Mouse (Mus musculus): Measurements from ENCODE around the gene Gm17349.

DNA sequence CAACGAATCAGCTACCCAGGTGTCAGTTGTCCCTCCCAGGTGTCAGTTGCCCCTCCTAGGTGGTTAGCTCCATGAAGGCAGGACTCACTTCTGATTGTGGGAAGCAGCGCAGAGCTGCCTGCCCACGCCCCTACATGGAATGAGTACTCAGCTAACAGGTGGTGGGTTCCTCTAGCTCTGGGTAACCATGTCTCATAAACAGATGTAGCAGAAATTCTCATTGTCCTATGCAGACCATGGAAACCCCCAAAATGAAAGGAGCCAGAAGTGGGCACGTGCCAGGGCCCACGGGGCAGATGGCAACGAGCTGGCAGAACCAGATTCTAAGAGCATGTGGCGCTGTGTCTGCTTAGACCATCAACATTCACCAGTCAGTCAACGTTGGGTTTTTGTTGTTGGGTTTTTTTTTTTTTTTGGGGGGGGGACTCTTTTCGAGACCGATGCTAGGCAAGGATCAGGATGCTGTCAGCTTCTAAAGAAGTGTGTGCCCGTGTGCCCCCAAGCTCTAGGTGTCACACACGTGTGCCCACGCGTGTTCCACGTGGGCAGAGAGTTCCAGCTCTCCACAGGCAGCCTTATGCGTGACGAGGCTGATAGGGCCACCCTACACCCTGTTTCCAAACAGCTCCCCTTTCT is 41.2 kb downstream of the Gm17349 start:
- TF ChIP-seq ZC3H11A (IDR thresholded peaks at IDR 0.05; ENCODE audit: borderline replicate concordance, low read depth, low read length) (no peak), CHD2 (IDR thresholded peaks at IDR 0.05; ENCODE audit: low read depth, low read length) (no peak), ZNF384 (IDR thresholded peaks at IDR 0.05; ENCODE audit: low read depth, low read length) (no peak), MAFK (IDR thresholded peaks at IDR 0.05; ENCODE audit: insufficient read depth, low read depth, low read length) (no peak), HCFC1 (IDR thresholded peaks at IDR 0.05; ENCODE audit: borderline replicate concordance, insufficient read depth, low read length) (no peak)
